Mouse (Mus musculus) erythroblast, embryonic 14.5 days (primary cell): ENCODE results near the gene Smg6. TPM values are rescaled to one million over a fixed set of nuclear protein-coding genes. Genes with fewer than 3 reads are reported as not detected.

ENCODE experiments used
- H3K27me3 ChIP-seq: 2 replicates; pipeline ENCODE4 v1.6.1; 2012; ENCODE audit warnings: inconsistent platforms; ENCODE audit not compliant: control insufficient read depth
- H3K36me3 ChIP-seq: 2 replicates; pipeline ENCODE4 v1.6.1; 2012; ENCODE audit warnings: mild to moderate bottlenecking, inconsistent platforms; ENCODE audit not compliant: control insufficient read depth
- H3K4me1 ChIP-seq: 2 replicates; pipeline ENCODE4 v1.6.1; 2012; ENCODE audit warnings: inconsistent platforms; ENCODE audit not compliant: control insufficient read depth
- H3K4me3 ChIP-seq: replicated peaks from 2 replicates; pipeline ENCODE3; 2012; ENCODE audit warnings: moderate library complexity, mild to moderate bottlenecking, inconsistent platforms
- H3K9me3 ChIP-seq: 2 replicates; pipeline ENCODE4 v1.6.1; 2012; ENCODE audit warnings: low read length, inconsistent platforms, mixed read lengths; ENCODE audit not compliant: control insufficient read depth
- GATA1 ChIP-seq: IDR thresholded peaks from 2 replicates; pipeline ENCODE4 v1.6.1; 2012; ENCODE audit warnings: low read length, inconsistent platforms, mixed read lengths
- TAL1 ChIP-seq: IDR thresholded peaks from 3 replicates; pipeline ENCODE4 v1.6.1; 2012; ENCODE audit warnings: low read length, inconsistent platforms, mixed read lengths
- polyA plus RNA-seq: library from polyadenylated mRNA; stranded (reverse); fragments of >175 nt; gene quantifications from 2 replicates; pipeline ENCODE4 v1.2.3, GENCODE M21; 2012

The Smg6 gene
- polyA plus RNA-seq, 1 experiment, result 3.1 TPM

- Histone ChIP-seq H3K9me3 (no peaks in the 10 kb centered on the region), H3K4me1 (peaks cover 1% of the 10 kb centered on the region; the same call in 1 of the 2 replicates), H3K27me3 (no peaks in the 10 kb centered on the region), H3K4me3 (no peak overlapping the region), H3K36me3 (peaks cover 40% of the 10 kb centered on the region)
- TF ChIP-seq TAL1 (no peak), GATA1 (no peak)
These were observed 123.5 kb downstream of the Smg6 start for GRCm38 (mm10) chr11:75049146-75049545.

- peaks cover 43% of the 10 kb centered on the region for H3K36me3 ChIP-seq
- H3K4me3 ChIP-seq, result no peak overlapping the region
- TF ChIP-seq TAL1 (no peak), GATA1 (no peak)
- no peaks in the 10 kb centered on the region for H3K27me3 ChIP-seq
- H3K9me3 ChIP-seq, result no peaks in the 10 kb centered on the region
- H3K4me1 ChIP-seq, result peaks cover 1% of the 10 kb centered on the region; the same call in 1 of the 2 replicates
These were observed 124.2 kb downstream of the Smg6 start for GRCm38 (mm10) chr11:75049807-75050206.

- no peaks in the 10 kb centered on the region for H3K9me3 ChIP-seq
- H3K36me3 ChIP-seq, result peaks cover 36% of the 10 kb centered on the region
- TF ChIP-seq GATA1 (no peak), TAL1 (no peak)
- no peak overlapping the region for H3K4me3 ChIP-seq
- H3K4me1 ChIP-seq, result peaks cover 1% of the 10 kb centered on the region; the same call in 1 of the 2 replicates
- H3K27me3 ChIP-seq, result no peaks in the 10 kb centered on the region
These were observed 125.6 kb downstream of the Smg6 start for GRCm38 (mm10) chr11:75051239-75051638.

- no peak for TF ChIP-seq GATA1
- no peak for TF ChIP-seq TAL1
- H3K27me3 ChIP-seq, result no peaks in the 10 kb centered on the region
- no peaks in the 10 kb centered on the region for H3K9me3 ChIP-seq
- H3K4me1 ChIP-seq, result peaks cover 1% of the 10 kb centered on the region; the same call in 1 of the 2 replicates
- no peak overlapping the region for H3K4me3 ChIP-seq
- H3K36me3 ChIP-seq, result peaks cover 29% of the 10 kb centered on the region
These were observed 126.3 kb downstream of the Smg6 start for GRCm38 (mm10) chr11:75051712-75052550.

- peaks cover 26% of the 10 kb centered on the region for H3K36me3 ChIP-seq
- H3K9me3 ChIP-seq, result no peaks in the 10 kb centered on the region
- peaks cover 1% of the 10 kb centered on the region; the same call in 1 of the 2 replicates for H3K4me1 ChIP-seq
- no peaks in the 10 kb centered on the region for H3K27me3 ChIP-seq
- TF ChIP-seq TAL1 (no peak), GATA1 (no peak)
- no peak overlapping the region for H3K4me3 ChIP-seq
These were observed 127.4 kb downstream of the Smg6 start for GRCm38 (mm10) chr11:75053020-75053419.

GRCm38 (mm10) chr11:75053722-75054121, 128.1 kb downstream of the Smg6 start:
- H3K36me3 ChIP-seq, result peaks cover 28% of the 10 kb centered on the region
- peaks cover 1% of the 10 kb centered on the region; the same call in 1 of the 2 replicates for H3K4me1 ChIP-seq
- TF ChIP-seq GATA1, result no peak
- TF ChIP-seq TAL1, result no peak
- H3K4me3 ChIP-seq, result no peak overlapping the region
- H3K9me3 ChIP-seq, result no peaks in the 10 kb centered on the region
- no peaks in the 10 kb centered on the region for H3K27me3 ChIP-seq

GRCm38 (mm10) chr11:75054184-75054877, 128.7 kb downstream of the Smg6 start:
- peaks cover 1% of the 10 kb centered on the region; the same call in 1 of the 2 replicates for H3K4me1 ChIP-seq
- H3K36me3 ChIP-seq, result peaks cover 28% of the 10 kb centered on the region
- TF ChIP-seq GATA1 (no peak), TAL1 (no peak)

GRCm38 (mm10) chr11:75054878-75055214, 129.2 kb downstream of the Smg6 start:
- H3K27me3 ChIP-seq, result no peaks in the 10 kb centered on the region
- H3K36me3 ChIP-seq, result peaks cover 23% of the 10 kb centered on the region
- no peaks in the 10 kb centered on the region for H3K9me3 ChIP-seq
- TF ChIP-seq GATA1 (no peak), TAL1 (no peak)
- H3K4me3 ChIP-seq, result no peak overlapping the region
- peaks cover 1% of the 10 kb centered on the region; the same call in 1 of the 2 replicates for H3K4me1 ChIP-seq

More at GRCm38 (mm10) chr11:75054184-75054877, 128.7 kb downstream of the Smg6 start:
- H3K27me3 ChIP-seq, result no peaks in the 10 kb centered on the region
- no peaks in the 10 kb centered on the region for H3K9me3 ChIP-seq
- no peak overlapping the region for H3K4me3 ChIP-seq

GRCm38 (mm10) chr11:75062650-75063049, 137.0 kb downstream of the Smg6 start:
- Histone ChIP-seq H3K4me3 (no peak overlapping the region), H3K4me1 (no peaks in the 10 kb centered on the region), H3K36me3 (peaks cover 2% of the 10 kb centered on the region), H3K9me3 (no peaks in the 10 kb centered on the region), H3K27me3 (no peaks in the 10 kb centered on the region)
- TF ChIP-seq TAL1, result no peak
- no peak for TF ChIP-seq GATA1
